Mouse (Mus musculus) spleen, adult 2 months (tissue): Measurements from ENCODE around the gene Fbxl13. TPM values are rescaled to one million over a fixed set of nuclear protein-coding genes. Genes with fewer than 3 reads are reported as not detected.

Experiments
- DNase-seq, 2 experiments: peaks; one replicate each; pipeline versions ENCODE4 v3.0.0 to v3.0.0-alpha.2; 2012 to 2021; ENCODE audit warnings: low spot score in 2 of 2, low read depth in 1 of 2
- H3K27ac ChIP-seq: fragments of 200-500 bp; 2 replicates; pipeline ENCODE4 v1.5.1; 2012; ENCODE audit warnings: low read length, inconsistent platforms; ENCODE audit not compliant: insufficient read depth
- H3K27me3 ChIP-seq: fragments of 200-500 bp; 2 replicates; pipeline ENCODE4 v1.6.1; 2012; ENCODE audit warnings: mild to moderate bottlenecking, moderate library complexity, low read length, inconsistent platforms; ENCODE audit not compliant: control insufficient read depth, insufficient read depth
- H3K36me3 ChIP-seq: fragments of 200-500 bp; 2 replicates; pipeline ENCODE4 v1.6.1; 2012; ENCODE audit warnings: mild to moderate bottlenecking, low read length, inconsistent platforms; ENCODE audit not compliant: control insufficient read depth, insufficient read depth
- H3K4me1 ChIP-seq: fragments of 200-500 bp; 2 replicates; pipeline ENCODE4 v1.6.1; 2011; ENCODE audit warnings: inconsistent platforms; ENCODE audit not compliant: control insufficient read depth, insufficient read depth, insufficient read length
- H3K4me3 ChIP-seq: fragments of 200-500 bp; 2 replicates; pipeline ENCODE4 v1.5.1; 2011; ENCODE audit warnings: mild to moderate bottlenecking, inconsistent platforms; ENCODE audit not compliant: insufficient read depth, insufficient read length; ENCODE audit errors: extremely low read depth
- CTCF ChIP-seq: fragments of 200-500 bp; IDR thresholded peaks from 2 replicates; pipeline ENCODE4 v1.5.1; 2011; ENCODE audit warnings: mild to moderate bottlenecking, inconsistent platforms; ENCODE audit not compliant: insufficient read depth, insufficient read length, insufficient replicate concordance; ENCODE audit errors: extremely low read depth
- POLR2A ChIP-seq: fragments of 200-500 bp; IDR thresholded peaks from 2 replicates; pipeline ENCODE4 v1.6.1; 2011; ENCODE audit warnings: low read depth, low read length, inconsistent platforms
- WGBS: fragments of 180-500 bp; shearing (Covaris S2); methylation state at CpG from one replicate; pipeline ENCODE4 v1.1.7; 2018; 5-methylcytosine and 5-hydroxymethylcytosine counted together
- polyA plus RNA-seq: library from polyadenylated mRNA; depleted of rRNA; stranded (reverse); fragments of >200 nt; gene quantifications from 2 replicates; pipeline ENCODE4 v1.2.3, GENCODE M21; 2012

Fbxl13 gene
- polyA plus RNA-seq, 1 experiment, result 0.07 TPM

GRCm38 (mm10) chr5:21680940-21681339 lies 35.5 kb upstream of the Fbxl13 start:
- no peak overlapping the region for H3K27ac ChIP-seq
- DNase-seq, result no peak
- 74% methylated on average over 5 of the region's 5 CpGs for WGBS
- TF ChIP-seq CTCF (no peak), POLR2A (no peak)
- no peaks in the 10 kb centered on the region for H3K4me1 ChIP-seq
- H3K4me3 ChIP-seq, result no peak overlapping the region
- no peaks in the 10 kb centered on the region for H3K27me3 ChIP-seq
- H3K36me3 ChIP-seq, result no peaks in the 10 kb centered on the region

GRCm38 (mm10) chr5:21680029-21680428 lies 34.6 kb upstream of the Fbxl13 start:
- H3K4me3 ChIP-seq, result no peak overlapping the region
- no peaks in the 10 kb centered on the region for H3K27me3 ChIP-seq
- 75% methylated on average over 4 of the region's 4 CpGs for WGBS
- no peak overlapping the region for H3K27ac ChIP-seq
- no peaks in the 10 kb centered on the region; the same call in 1 of the 2 replicates for H3K36me3 ChIP-seq
- no peaks in the 10 kb centered on the region for H3K4me1 ChIP-seq
- no peak for DNase-seq
- TF ChIP-seq POLR2A (no peak), CTCF (no peak)

- H3K27me3 ChIP-seq, result no peaks in the 10 kb centered on the region
- TF ChIP-seq CTCF, result no peak
- no peak for TF ChIP-seq POLR2A
Observed at GRCm38 (mm10) chr5:21678363-21678762, 32.9 kb upstream of the Fbxl13 start.

GRCm38 (mm10) chr5:21677939-21678338 lies 32.5 kb upstream of the Fbxl13 start:
- 94% methylated on average over 6 of the region's 6 CpGs for WGBS
- Histone ChIP-seq H3K4me1 (peaks cover 1% of the 10 kb centered on the region; the same call in 1 of the 2 replicates), H3K36me3 (no peaks in the 10 kb centered on the region; the same call in 1 of the 2 replicates), H3K27ac (no peak overlapping the region), H3K4me3 (no peak overlapping the region), H3K27me3 (no peaks in the 10 kb centered on the region)
- no peak for DNase-seq
- no peak for TF ChIP-seq POLR2A
- TF ChIP-seq CTCF, result no peak

More at GRCm38 (mm10) chr5:21678363-21678762, 32.9 kb upstream of the Fbxl13 start:
- Histone ChIP-seq H3K4me1 (peaks cover 1% of the 10 kb centered on the region; the same call in 1 of the 2 replicates), H3K27ac (no peak overlapping the region), H3K4me3 (no peak overlapping the region), H3K36me3 (no peaks in the 10 kb centered on the region; the same call in 1 of the 2 replicates)
- DNase-seq, result no peak
- WGBS, result 94% methylated on average over 9 of the region's 9 CpGs

GRCm38 (mm10) chr5:21675494-21675893 lies 30.1 kb upstream of the Fbxl13 start:
- Histone ChIP-seq H3K27ac (no peak overlapping the region), H3K36me3 (no peaks in the 10 kb centered on the region; the same call in 1 of the 2 replicates), H3K4me3 (no peak overlapping the region), H3K4me1 (peaks cover 1% of the 10 kb centered on the region; the same call in 1 of the 2 replicates), H3K27me3 (no peaks in the 10 kb centered on the region)
- TF ChIP-seq POLR2A (no peak), CTCF (no peak)
- 98% methylated on average over 23 of the region's 23 CpGs for WGBS
- no peak for DNase-seq

- Histone ChIP-seq H3K36me3 (no peaks in the 10 kb centered on the region; the same call in 1 of the 2 replicates), H3K4me3 (no peak overlapping the region), H3K27ac (no peak overlapping the region), H3K27me3 (no peaks in the 10 kb centered on the region), H3K4me1 (peaks cover 1% of the 10 kb centered on the region; the same call in 1 of the 2 replicates)
- TF ChIP-seq CTCF (no peak), POLR2A (no peak)
- 85% methylated on average over 12 of the region's 12 CpGs for WGBS
- DNase-seq, result no peak
Observed at GRCm38 (mm10) chr5:21675019-21675418, 29.6 kb upstream of the Fbxl13 start.

GRCm38 (mm10) chr5:21673742-21674141 lies 28.3 kb upstream of the Fbxl13 start:
- Histone ChIP-seq H3K27me3 (no peaks in the 10 kb centered on the region), H3K27ac (no peak overlapping the region), H3K4me1 (peaks cover 1% of the 10 kb centered on the region; the same call in 1 of the 2 replicates), H3K36me3 (no peaks in the 10 kb centered on the region; the same call in none of the 2 replicates), H3K4me3 (no peak overlapping the region)
- 80% methylated on average over 9 of the region's 9 CpGs for WGBS
- no peak for TF ChIP-seq POLR2A
- no peak for TF ChIP-seq CTCF
- no peak for DNase-seq
